Mouse (Mus musculus): Measurements from ENCODE around the gene Ntm. TPM values are rescaled to one million over a fixed set of nuclear protein-coding genes. Genes with fewer than 3 reads are reported as not detected.

Ntm gene
- total and polyA plus RNA-seq, 3 experiments = 1.6 to 1.9 (median 1.8) TPM

GRCm38 (mm10) chr9:29519181-29519580, 443.8 kb downstream of the Ntm start:
- TF ChIP-seq CTCF (IDR thresholded peaks at IDR 0.05) (no peak), EP300 (IDR thresholded peaks at IDR 0.05; ENCODE audit: insufficient read depth, low read depth, low read length) (no peak), POLR2A (IDR thresholded peaks at IDR 0.05; ENCODE audit: insufficient read depth, low read depth, low read length) (no peak)
- WGBS = 53% methylated on average over 2 of the region's 2 CpGs

GRCm38 (mm10) chr9:29516688-29517087, 446.3 kb downstream of the Ntm start:
- no peak overlapping the region for H3K9ac ChIP-seq (ENCODE audit: low read depth, low read length)
- 66% methylated on average over 2 of the region's 2 CpGs for WGBS
- no peak overlapping the region for H3K4me3 ChIP-seq
- no peaks in the 10 kb centered on the region for H3K27me3 ChIP-seq (ENCODE audit: control insufficient read depth, insufficient read depth, low read length)
- intact Hi-C loops (cut with DNase I) = no loop called here
- H3K36me3 ChIP-seq (ENCODE audit: control insufficient read depth, insufficient read depth, low read length) = no peaks in the 10 kb centered on the region
- no peaks in the 10 kb centered on the region for H3K79me2 ChIP-seq (replicated peaks; ENCODE audit: control insufficient read depth, insufficient read depth, low read length)
- DNase-seq = no peak
- no peak for TF ChIP-seq POLR2A (IDR thresholded peaks at IDR 0.05; ENCODE audit: insufficient read depth, low read depth, low read length)
- no peak for TF ChIP-seq EP300 (IDR thresholded peaks at IDR 0.05; ENCODE audit: insufficient read depth, low read depth, low read length)
- TF ChIP-seq CTCF (IDR thresholded peaks at IDR 0.05) = no peak
- H3K4me1 ChIP-seq (ENCODE audit: control insufficient read depth, insufficient read depth, low read length) = no peaks in the 10 kb centered on the region
- no peak overlapping the region for H3K27ac ChIP-seq

More at GRCm38 (mm10) chr9:29519181-29519580, 443.8 kb downstream of the Ntm start:
- no peaks in the 10 kb centered on the region for H3K79me2 ChIP-seq (replicated peaks; ENCODE audit: control insufficient read depth, insufficient read depth, low read length)
- H3K4me3 ChIP-seq = no peak overlapping the region
- no peak overlapping the region for H3K9ac ChIP-seq (ENCODE audit: low read depth, low read length)
- H3K27ac ChIP-seq = no peak overlapping the region
- intact Hi-C loops (cut with DNase I) = no loop called here
- no peaks in the 10 kb centered on the region for H3K27me3 ChIP-seq (ENCODE audit: control insufficient read depth, insufficient read depth, low read length)
- no peaks in the 10 kb centered on the region for H3K36me3 ChIP-seq (ENCODE audit: control insufficient read depth, insufficient read depth, low read length)
- DNase-seq = no peak
- H3K4me1 ChIP-seq (ENCODE audit: control insufficient read depth, insufficient read depth, low read length) = no peaks in the 10 kb centered on the region

GRCm38 (mm10) chr9:29514588-29515356, 448.2 kb downstream of the Ntm start:
- intact Hi-C loops (cut with DNase I) = no loop called here
- no peak for DNase-seq
- H3K27me3 ChIP-seq (ENCODE audit: control insufficient read depth, insufficient read depth, low read length) = no peaks in the 10 kb centered on the region
- TF ChIP-seq CTCF (IDR thresholded peaks at IDR 0.05) (no peak), EP300 (IDR thresholded peaks at IDR 0.05; ENCODE audit: insufficient read depth, low read depth, low read length) (no peak), POLR2A (IDR thresholded peaks at IDR 0.05; ENCODE audit: insufficient read depth, low read depth, low read length) (no peak)
- no peak overlapping the region for H3K27ac ChIP-seq
- H3K4me3 ChIP-seq = no peak overlapping the region
- no peaks in the 10 kb centered on the region for H3K4me1 ChIP-seq (ENCODE audit: control insufficient read depth, insufficient read depth, low read length)
- no peak overlapping the region for H3K9ac ChIP-seq (ENCODE audit: low read depth, low read length)
- H3K79me2 ChIP-seq (replicated peaks; ENCODE audit: control insufficient read depth, insufficient read depth, low read length) = no peaks in the 10 kb centered on the region
- H3K36me3 ChIP-seq (ENCODE audit: control insufficient read depth, insufficient read depth, low read length) = no peaks in the 10 kb centered on the region
- 82% methylated on average over 17 of the region's 17 CpGs for WGBS

- no peak overlapping the region for H3K4me3 ChIP-seq
- H3K27me3 ChIP-seq (ENCODE audit: control insufficient read depth, insufficient read depth, low read length) = no peaks in the 10 kb centered on the region
- DNase-seq = no peak
- 45% methylated on average over 2 of the region's 2 CpGs for WGBS
- no peaks in the 10 kb centered on the region for H3K4me1 ChIP-seq (ENCODE audit: control insufficient read depth, insufficient read depth, low read length)
- TF ChIP-seq EP300 (IDR thresholded peaks at IDR 0.05; ENCODE audit: insufficient read depth, low read depth, low read length) = no peak
- no peak for TF ChIP-seq POLR2A (IDR thresholded peaks at IDR 0.05; ENCODE audit: insufficient read depth, low read depth, low read length)
- TF ChIP-seq CTCF (IDR thresholded peaks at IDR 0.05) = no peak
- intact Hi-C loops (cut with DNase I) = no loop called here
- no peaks in the 10 kb centered on the region for H3K36me3 ChIP-seq (ENCODE audit: control insufficient read depth, insufficient read depth, low read length)
- H3K9ac ChIP-seq (ENCODE audit: low read depth, low read length) = no peak overlapping the region
- no peaks in the 10 kb centered on the region for H3K79me2 ChIP-seq (replicated peaks; ENCODE audit: control insufficient read depth, insufficient read depth, low read length)
- H3K27ac ChIP-seq = no peak overlapping the region
These were observed 466.9 kb downstream of the Ntm start for GRCm38 (mm10) chr9:29496002-29496401.

GRCm38 (mm10) chr9:29482272-29482671, 480.7 kb downstream of the Ntm start:
- DNase-seq = no peak
- Histone ChIP-seq H3K4me1 (ENCODE audit: control insufficient read depth, insufficient read depth, low read length) (no peaks in the 10 kb centered on the region), H3K27me3 (ENCODE audit: control insufficient read depth, insufficient read depth, low read length) (no peaks in the 10 kb centered on the region), H3K36me3 (ENCODE audit: control insufficient read depth, insufficient read depth, low read length) (no peaks in the 10 kb centered on the region), H3K79me2 (replicated peaks; ENCODE audit: control insufficient read depth, insufficient read depth, low read length) (no peaks in the 10 kb centered on the region), H3K4me3 (no peak overlapping the region), H3K9ac (ENCODE audit: low read depth, low read length) (no peak overlapping the region), H3K27ac (no peak overlapping the region)
- WGBS = 88% methylated on average over 2 of the region's 2 CpGs
- intact Hi-C loops (cut with DNase I) = no loop called here
- no peak for TF ChIP-seq EP300 (IDR thresholded peaks at IDR 0.05; ENCODE audit: insufficient read depth, low read depth, low read length)
- TF ChIP-seq POLR2A (IDR thresholded peaks at IDR 0.05; ENCODE audit: insufficient read depth, low read depth, low read length) = no peak

- intact Hi-C loops (cut with DNase I) = no loop called here
- Histone ChIP-seq H3K27ac (no peak overlapping the region), H3K9ac (ENCODE audit: low read depth, low read length) (no peak overlapping the region), H3K27me3 (ENCODE audit: control insufficient read depth, insufficient read depth, low read length) (no peaks in the 10 kb centered on the region), H3K36me3 (ENCODE audit: control insufficient read depth, insufficient read depth, low read length) (no peaks in the 10 kb centered on the region), H3K79me2 (replicated peaks; ENCODE audit: control insufficient read depth, insufficient read depth, low read length) (no peaks in the 10 kb centered on the region), H3K4me3 (no peak overlapping the region), H3K4me1 (ENCODE audit: control insufficient read depth, insufficient read depth, low read length) (no peaks in the 10 kb centered on the region)
- WGBS = 74% methylated on average over 10 of the region's 10 CpGs
- TF ChIP-seq EP300 (IDR thresholded peaks at IDR 0.05; ENCODE audit: insufficient read depth, low read depth, low read length) (no peak), POLR2A (IDR thresholded peaks at IDR 0.05; ENCODE audit: insufficient read depth, low read depth, low read length) (no peak), CTCF (IDR thresholded peaks at IDR 0.05) (no peak)
- no peak for DNase-seq
These were observed 483.9 kb downstream of the Ntm start for GRCm38 (mm10) chr9:29479051-29479450.

Measured in heart, adult 2 months (tissue).